Mouse (Mus musculus) liver, adult 2 months (tissue): ENCODE results near the gene Txnip. TPM values are rescaled to one million over a fixed set of nuclear protein-coding genes. Genes with fewer than 3 reads are reported as not detected.

Experiments
- DNase-seq: peaks from one replicate; pipeline ENCODE4 v3.0.0-alpha.2; 2011; ENCODE audit warnings: low read depth, low spot score; ENCODE audit errors: extremely low read depth
- H3K27ac ChIP-seq: fragments of 200-500 bp; replicated peaks from 2 replicates; pipeline ENCODE4 v1.5.1; 2012; ENCODE audit warnings: low read depth, mild to moderate bottlenecking, control low read depth, inconsistent platforms, low read length; ENCODE audit not compliant: insufficient read depth
- H3K27me3 ChIP-seq: fragments of 200-500 bp; 2 replicates; pipeline ENCODE4 v1.6.1; 2012; ENCODE audit warnings: mild to moderate bottlenecking, moderate library complexity, low read length, inconsistent platforms; ENCODE audit not compliant: control insufficient read depth, insufficient read depth
- H3K36me3 ChIP-seq: fragments of 200-500 bp; 2 replicates; pipeline ENCODE4 v1.6.1; 2012; ENCODE audit warnings: low read length, inconsistent platforms; ENCODE audit not compliant: control insufficient read depth, insufficient read depth
- H3K4me1 ChIP-seq: fragments of 200-500 bp; 2 replicates; pipeline ENCODE4 v1.6.1; 2011; ENCODE audit warnings: low read length; ENCODE audit not compliant: control insufficient read depth, insufficient read depth
- H3K4me3 ChIP-seq: fragments of 200-500 bp; 2 replicates; pipeline ENCODE4 v1.5.1; 2011; ENCODE audit warnings: low read depth, mild to moderate bottlenecking, control low read depth, low read length, moderate library complexity; ENCODE audit not compliant: insufficient read depth
- H3K79me2 ChIP-seq: fragments of 200-500 bp; 2 replicates; pipeline ENCODE4 v1.6.1; 2012; ENCODE audit warnings: inconsistent platforms, mild to moderate bottlenecking, low read length, moderate library complexity; ENCODE audit not compliant: control insufficient read depth, insufficient read depth
- H3K9ac ChIP-seq: fragments of 200-500 bp; 2 replicates; pipeline ENCODE4 v1.6.1; 2012; ENCODE audit warnings: low read depth, mild to moderate bottlenecking, control low read depth, inconsistent platforms, low read length
- CTCF ChIP-seq: fragments of 200-500 bp; IDR thresholded peaks from 2 replicates; pipeline ENCODE4 v1.5.1; 2011; ENCODE audit warnings: low read depth, low read length, control low read depth
- POLR2A ChIP-seq: fragments of 200-500 bp; IDR thresholded peaks from 2 replicates; pipeline ENCODE4 v1.6.1; 2011; ENCODE audit warnings: low read length, control low read depth; ENCODE audit not compliant: insufficient read depth; ENCODE audit errors: extremely low read depth
- whole genome bisulfite sequencing: fragments of 180-500 bp; shearing (Covaris S2); methylation state at CpG from one replicate; pipeline ENCODE4 v1.1.7; 2018; 5-methylcytosine and 5-hydroxymethylcytosine counted together
- polyA plus RNA-seq: library from polyadenylated mRNA; depleted of rRNA; stranded (reverse); fragments of >200 nt; gene quantifications from 2 replicates; pipeline ENCODE4 v1.2.3, GENCODE M21; 2012
- total RNA-seq: library from RNA; depleted of rRNA; stranded (reverse); fragments of >200 nt; gene quantifications from 2 replicates; pipeline ENCODE4 v1.2.3, GENCODE M21; 2014

Txnip gene
- total and polyA plus RNA-seq, 2 experiments, result 74.3 to 159 TPM

GRCm38 (mm10) chr3:96571896-96572698 is 14.3 kb downstream of the Txnip start:
- H3K4me3 ChIP-seq, result no peak overlapping the region
- peaks cover 42% of the 10 kb centered on the region for H3K4me1 ChIP-seq
- no peak overlapping the region for H3K9ac ChIP-seq
- WGBS, result 34% methylated on average over 16 of the region's 16 CpGs
- H3K36me3 ChIP-seq, result no peaks in the 10 kb centered on the region
- no peaks in the 10 kb centered on the region for H3K27me3 ChIP-seq
- H3K27ac ChIP-seq, result peak overlapping the region; percentile 53
- DNase-seq, result peak; percentile 84
- TF ChIP-seq CTCF, result no peak
- TF ChIP-seq POLR2A, result no peak
- no peaks in the 10 kb centered on the region for H3K79me2 ChIP-seq

GRCm38 (mm10) chr3:96573611-96574511 is 16.1 kb downstream of the Txnip start:
- Histone ChIP-seq H3K9ac (no peak overlapping the region), H3K27ac (peak overlapping the region; percentile 76), H3K36me3 (no peaks in the 10 kb centered on the region), H3K27me3 (no peaks in the 10 kb centered on the region), H3K4me1 (peaks cover 47% of the 10 kb centered on the region), H3K79me2 (no peaks in the 10 kb centered on the region), H3K4me3 (no peak overlapping the region)
- DNase-seq, result peak; percentile 87
- TF ChIP-seq CTCF, result no peak
- TF ChIP-seq POLR2A, result no peak
- WGBS, result 15% methylated on average over 19 of the region's 19 CpGs

DNA sequence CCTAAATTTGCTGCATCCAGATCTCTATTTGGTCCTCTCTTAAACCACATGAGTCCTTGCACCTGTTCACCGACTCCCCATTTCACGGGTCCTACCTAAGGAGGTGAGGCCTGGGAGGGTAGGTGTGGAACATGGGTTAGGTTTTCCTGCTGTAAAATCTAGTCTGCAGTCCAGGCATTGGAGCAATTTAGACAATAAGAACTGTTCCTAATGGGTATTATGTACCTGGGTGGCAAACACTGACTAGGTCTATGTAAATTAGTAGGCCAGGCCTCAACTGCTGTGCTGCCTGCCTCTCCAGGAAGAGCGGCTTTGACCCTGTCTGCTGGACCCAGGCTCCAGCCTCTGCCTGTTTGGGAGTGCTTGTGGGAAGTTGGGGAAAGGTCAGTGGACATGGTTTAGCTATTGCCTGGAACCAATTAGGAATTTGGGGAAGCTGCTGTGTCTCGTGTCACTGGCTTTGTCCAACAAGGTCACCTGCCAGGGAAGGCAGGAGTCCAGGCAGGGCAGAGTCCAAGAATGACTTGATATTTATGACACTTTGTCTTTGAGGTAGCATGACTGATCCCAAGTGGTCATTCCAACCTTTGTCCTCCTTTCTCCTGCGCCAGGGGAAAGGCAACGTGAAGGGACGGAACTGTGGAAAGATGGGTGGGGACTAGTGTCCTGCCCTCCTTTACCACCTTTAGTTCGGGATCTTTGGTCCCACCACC is 17.7 kb downstream of the Txnip start:
- WGBS, result 40% methylated on average over 8 of the region's 8 CpGs
- Histone ChIP-seq H3K36me3 (no peaks in the 10 kb centered on the region), H3K4me3 (no peak overlapping the region), H3K79me2 (no peaks in the 10 kb centered on the region), H3K27me3 (no peaks in the 10 kb centered on the region), H3K9ac (no peak overlapping the region), H3K27ac (peak overlapping the region; percentile 67), H3K4me1 (peaks cover 45% of the 10 kb centered on the region)
- TF ChIP-seq POLR2A (no peak), CTCF (no peak)
- DNase-seq, result peak; percentile 100

DNA sequence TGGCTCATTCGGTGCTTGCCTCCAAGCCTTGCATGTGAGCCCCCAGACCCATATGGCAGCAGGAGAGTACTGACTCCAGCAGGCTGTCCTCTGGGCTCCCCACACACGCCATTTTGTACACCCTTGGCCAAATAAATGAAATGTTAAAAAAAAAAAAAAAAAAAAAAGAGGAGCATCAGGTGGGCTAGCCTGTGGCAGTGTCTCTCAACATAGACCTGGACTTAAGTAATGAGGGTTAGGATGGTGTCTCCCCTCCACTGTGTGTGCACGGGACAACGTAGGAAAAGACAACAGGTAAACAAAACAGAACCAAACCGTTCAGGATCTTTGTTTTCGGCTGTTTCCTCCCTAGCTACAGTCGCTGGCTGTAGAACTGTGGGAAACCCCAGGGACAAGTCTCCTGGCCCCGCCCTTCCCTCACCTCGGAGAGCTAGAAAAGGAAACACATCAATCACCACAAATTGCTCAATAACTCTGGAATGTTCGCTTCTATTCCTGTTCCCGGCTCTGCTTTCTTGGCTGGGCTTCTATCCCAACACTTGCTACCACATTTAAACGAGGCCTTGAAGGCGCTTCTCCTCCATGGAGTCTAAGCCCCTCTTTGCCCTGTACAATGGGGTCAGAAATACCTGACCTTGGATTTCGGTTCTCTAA is 18.4 kb downstream of the Txnip start:
- no peak for TF ChIP-seq CTCF
- TF ChIP-seq POLR2A, result no peak
- Histone ChIP-seq H3K27me3 (no peaks in the 10 kb centered on the region), H3K4me3 (no peak overlapping the region), H3K9ac (peak overlapping the region; percentile 38), H3K4me1 (peaks cover 40% of the 10 kb centered on the region), H3K79me2 (no peaks in the 10 kb centered on the region), H3K27ac (peak overlapping the region; percentile 67), H3K36me3 (no peaks in the 10 kb centered on the region)
- 8% methylated on average over 14 of the region's 14 CpGs for WGBS
- DNase-seq, result peak; percentile 93

- WGBS, result 34% methylated on average over 17 of the region's 17 CpGs
- peak; percentile 80 for DNase-seq
- Histone ChIP-seq H3K4me1 (peaks cover 37% of the 10 kb centered on the region), H3K4me3 (no peak within 1 kb of the TSS), H3K27ac (peak within 1 kb of the TSS; percentile 67), H3K79me2 (no peaks in the 10 kb centered on the region), H3K36me3 (no peaks in the 10 kb centered on the region), H3K27me3 (no peaks in the 10 kb centered on the region), H3K9ac (peak within 1 kb of the TSS; percentile 38)
- no peak for TF ChIP-seq POLR2A
- TF ChIP-seq CTCF, result no peak
Measured at GRCm38 (mm10) chr3:96576690-96577541, 19.2 kb downstream of the Txnip start, which contains the start of gene Gm16253. TSS of gene Gm16253 (plus strand) at chr3:96576984.
